Mouse (Mus musculus) forebrain, embryonic 12.5 days (tissue): ENCODE data around the gene Htra2. TPM values are rescaled to one million over a fixed set of nuclear protein-coding genes. Genes with fewer than 3 reads are reported as not detected.
A peak's percentile ranks its signal among the peaks of the same experiment; 100 is the strongest.

Experiments used
- ATAC-seq: fragments of 200-750 bp; cut with Nextera tagmentation; 2 replicates; pipeline ENCODE4 v1.8.0; 2017; ENCODE audit warnings: moderate TSS enrichment; ENCODE audit not compliant: low FRiP score
- H3K27ac ChIP-seq: fragments of 300-500 bp; sonication (generic); 2 replicates; pipeline ENCODE4 v1.5.1; 2016; ENCODE audit warnings: mild to moderate bottlenecking
- H3K27me3 ChIP-seq: fragments of 300-500 bp; sonication (generic); 2 replicates; pipeline ENCODE4 v1.6.1; 2016; ENCODE audit warnings: mild to moderate bottlenecking
- H3K36me3 ChIP-seq: fragments of 300-500 bp; sonication (generic); replicated peaks from 2 replicates; pipeline ENCODE4 v1.6.1; 2016; ENCODE audit warnings: mild to moderate bottlenecking
- H3K4me1 ChIP-seq: fragments of 300-500 bp; sonication (generic); 2 replicates; pipeline ENCODE4 v1.6.1; 2016
- H3K4me2 ChIP-seq: fragments of 300-500 bp; sonication (generic); 2 replicates; pipeline ENCODE4 v1.6.1; 2016; ENCODE audit warnings: mild to moderate bottlenecking, moderate library complexity
- H3K4me3 ChIP-seq: fragments of 300-500 bp; sonication (generic); replicated peaks from 2 replicates; pipeline ENCODE4 v1.5.1; 2016; ENCODE audit warnings: mild to moderate bottlenecking
- H3K9ac ChIP-seq: fragments of 300-500 bp; sonication (generic); 2 replicates; pipeline ENCODE4 v1.6.1; 2016; ENCODE audit warnings: mild to moderate bottlenecking
- H3K9me3 ChIP-seq: fragments of 300-500 bp; sonication (generic); 2 replicates; pipeline ENCODE4 v1.6.1; 2016
- WGBS: fragments of 180-500 bp; shearing (Covaris S2); methylation state at CpG from one replicate; pipeline ENCODE4 v1.1.7; 2016; 5-methylcytosine and 5-hydroxymethylcytosine counted together
- polyA plus RNA-seq: library from polyadenylated mRNA; unstranded; fragments of >200 nt; fragmentation: Nextera tagmentation; extraction: Ambion mirVana; gene quantifications from 2 replicates; pipeline ENCODE4 v1.2.1, GENCODE M21; 2016

Htra2 gene
- polyA plus RNA-seq, 1 experiment from 2014 or later = 65.9 TPM

GRCm38 (mm10) chr6:83068706-83069487 lies 13.8 kb upstream of the Htra2 start:
- H3K27ac ChIP-seq = no peak overlapping the region
- H3K9ac ChIP-seq = no peak overlapping the region
- H3K36me3 ChIP-seq = no peaks in the 10 kb centered on the region
- H3K4me3 ChIP-seq = peak overlapping the region; percentile 31
- H3K9me3 ChIP-seq = no peaks in the 10 kb centered on the region
- no peak for ATAC-seq
- peak overlapping the region; percentile 31 for H3K4me2 ChIP-seq
- under 1% methylated on average over 77 of the region's 81 CpGs for WGBS
- H3K27me3 ChIP-seq = peaks cover 100% of the 10 kb centered on the region
- H3K4me1 ChIP-seq = peaks cover 26% of the 10 kb centered on the region

GRCm38 (mm10) chr6:83068221-83068620 lies 13.1 kb upstream of the Htra2 start:
- H3K4me3 ChIP-seq = 0 out of 2 replicates have a peak overlapping the region, but pooled peaks have one; percentile 19
- no peak overlapping the region for H3K27ac ChIP-seq
- H3K27me3 ChIP-seq = peaks cover 100% of the 10 kb centered on the region
- H3K36me3 ChIP-seq = no peaks in the 10 kb centered on the region
- no peak overlapping the region for H3K4me2 ChIP-seq
- H3K4me1 ChIP-seq = peaks cover 26% of the 10 kb centered on the region
- H3K9me3 ChIP-seq = no peaks in the 10 kb centered on the region
- no peak overlapping the region for H3K9ac ChIP-seq
- 2% methylated on average over 8 of the region's 8 CpGs for WGBS
- no peak for ATAC-seq

GRCm38 (mm10) chr6:83066441-83066840 lies 11.4 kb upstream of the Htra2 start:
- no peak overlapping the region for H3K4me3 ChIP-seq
- WGBS = 19% methylated on average over 6 of the region's 6 CpGs
- ATAC-seq = no peak

GRCm38 (mm10) chr6:83065995-83066394 lies 10.9 kb upstream of the Htra2 start:
- H3K27ac ChIP-seq = no peak overlapping the region
- H3K9me3 ChIP-seq = no peaks in the 10 kb centered on the region
- no peak overlapping the region for H3K4me2 ChIP-seq
- H3K36me3 ChIP-seq = no peaks in the 10 kb centered on the region
- H3K27me3 ChIP-seq = peaks cover 100% of the 10 kb centered on the region
- no peak for ATAC-seq
- WGBS = 34% methylated on average over 8 of the region's 8 CpGs
- peaks cover 20% of the 10 kb centered on the region for H3K4me1 ChIP-seq
- H3K9ac ChIP-seq = no peak overlapping the region
- no peak overlapping the region for H3K4me3 ChIP-seq

More at GRCm38 (mm10) chr6:83066441-83066840, 11.4 kb upstream of the Htra2 start:
- Histone ChIP-seq H3K36me3 (no peaks in the 10 kb centered on the region), H3K4me1 (peaks cover 24% of the 10 kb centered on the region), H3K9me3 (no peaks in the 10 kb centered on the region), H3K4me2 (no peak overlapping the region), H3K27me3 (peaks cover 100% of the 10 kb centered on the region), H3K9ac (no peak overlapping the region), H3K27ac (no peak overlapping the region)

- Histone ChIP-seq H3K4me3 (no peak overlapping the region), H3K9me3 (no peaks in the 10 kb centered on the region), H3K27me3 (peaks cover 38% of the 10 kb centered on the region), H3K4me2 (no peak overlapping the region), H3K27ac (no peak overlapping the region), H3K4me1 (peaks cover 14% of the 10 kb centered on the region), H3K9ac (no peak overlapping the region), H3K36me3 (peaks cover 20% of the 10 kb centered on the region)
- ATAC-seq = no peak
- 80% methylated on average over 2 of the region's 2 CpGs for WGBS
Measured at GRCm38 (mm10) chr6:83058725-83059124, 3.7 kb upstream of the Htra2 start.

GRCm38 (mm10) chr6:83057790-83058189 lies 2.7 kb upstream of the Htra2 start, which contains the start of gene Dqx1:
Dqx1 (plus strand) TSS chr6:83057844.
- 52% methylated on average over 3 of the region's 3 CpGs for WGBS
- peaks cover 20% of the 10 kb centered on the region for H3K36me3 ChIP-seq
- no peak within 1 kb of the TSS for H3K4me3 ChIP-seq
- no peak within 1 kb of the TSS for H3K4me2 ChIP-seq
- peaks cover 29% of the 10 kb centered on the region for H3K27me3 ChIP-seq
- no peak within 1 kb of the TSS for H3K27ac ChIP-seq
- no peaks in the 10 kb centered on the region for H3K9me3 ChIP-seq
- H3K4me1 ChIP-seq = peaks cover 22% of the 10 kb centered on the region
- ATAC-seq = no peak
- no peak within 1 kb of the TSS for H3K9ac ChIP-seq

- H3K9ac ChIP-seq = peak within 1 kb of the TSS; percentile 93
- H3K9me3 ChIP-seq = no peaks in the 10 kb centered on the region
- H3K27me3 ChIP-seq = no peaks in the 10 kb centered on the region
- peak within 1 kb of the TSS; percentile 83 for H3K27ac ChIP-seq
- H3K4me2 ChIP-seq = peak within 1 kb of the TSS; percentile 91
- H3K36me3 ChIP-seq = peaks cover 35% of the 10 kb centered on the region
- H3K4me1 ChIP-seq = peaks cover 27% of the 10 kb centered on the region
- under 1% methylated on average over 60 of the region's 64 CpGs for WGBS
- peak; percentile 96 for ATAC-seq
- H3K4me3 ChIP-seq = peak within 1 kb of the TSS; percentile 97
Measured at GRCm38 (mm10) chr6:83054074-83054851, 810 bp downstream of the Htra2 start, which contains the start of gene Aup1. Aup1 (plus strand) TSS chr6:83054521.

- H3K27me3 ChIP-seq = no peaks in the 10 kb centered on the region
- ATAC-seq = peak; percentile 1; the same call in 1 of the 2 replicates
- H3K4me3 ChIP-seq = peak overlapping the region; percentile 97
- H3K27ac ChIP-seq = peak overlapping the region; percentile 83; the same call in 1 of the 2 replicates
- peaks cover 35% of the 10 kb centered on the region for H3K36me3 ChIP-seq
- peak overlapping the region; percentile 91 for H3K4me2 ChIP-seq
- no peaks in the 10 kb centered on the region for H3K9me3 ChIP-seq
- peak overlapping the region; percentile 93 for H3K9ac ChIP-seq
- WGBS = 3% methylated on average over 26 of the region's 26 CpGs
- peaks cover 27% of the 10 kb centered on the region for H3K4me1 ChIP-seq
Measured at GRCm38 (mm10) chr6:83053136-83053960, 1.7 kb downstream of the Htra2 start.

GRCm38 (mm10) chr6:83049367-83049766 lies 5.7 kb downstream of the Htra2 start:
- H3K9ac ChIP-seq = no peak overlapping the region
- no peak overlapping the region for H3K4me2 ChIP-seq
- 80% methylated on average over 10 of the region's 10 CpGs for WGBS
- H3K9me3 ChIP-seq = no peaks in the 10 kb centered on the region
- no peaks in the 10 kb centered on the region for H3K27me3 ChIP-seq
- H3K4me3 ChIP-seq = no peak overlapping the region
- H3K27ac ChIP-seq = no peak overlapping the region
- peaks cover 13% of the 10 kb centered on the region for H3K4me1 ChIP-seq
- peaks cover 15% of the 10 kb centered on the region for H3K36me3 ChIP-seq
- ATAC-seq = no peak

GRCm38 (mm10) chr6:83044742-83045141 lies 10.3 kb downstream of the Htra2 start:
- Histone ChIP-seq H3K9ac (no peak overlapping the region), H3K4me2 (no peak overlapping the region), H3K4me3 (no peak overlapping the region), H3K9me3 (no peaks in the 10 kb centered on the region), H3K27me3 (no peaks in the 10 kb centered on the region), H3K27ac (no peak overlapping the region), H3K36me3 (no peaks in the 10 kb centered on the region), H3K4me1 (no peaks in the 10 kb centered on the region)
- 76% methylated on average over 9 of the region's 9 CpGs for WGBS
- no peak for ATAC-seq

- no peak for ATAC-seq
- no peaks in the 10 kb centered on the region for H3K9me3 ChIP-seq
- H3K4me2 ChIP-seq = no peak overlapping the region
- no peak overlapping the region for H3K27ac ChIP-seq
- WGBS = 88% methylated on average over 5 of the region's 5 CpGs
- H3K4me1 ChIP-seq = no peaks in the 10 kb centered on the region
- no peak overlapping the region for H3K9ac ChIP-seq
- no peaks in the 10 kb centered on the region for H3K27me3 ChIP-seq
- no peak overlapping the region for H3K4me3 ChIP-seq
- no peaks in the 10 kb centered on the region for H3K36me3 ChIP-seq
Measured at GRCm38 (mm10) chr6:83043993-83044392, 11.1 kb downstream of the Htra2 start.

- Histone ChIP-seq H3K4me3 (no peak overlapping the region), H3K9me3 (no peaks in the 10 kb centered on the region), H3K27me3 (no peaks in the 10 kb centered on the region), H3K4me2 (no peak overlapping the region), H3K4me1 (peaks cover 4% of the 10 kb centered on the region), H3K27ac (no peak overlapping the region), H3K9ac (no peak overlapping the region), H3K36me3 (no peaks in the 10 kb centered on the region)
- ATAC-seq = no peak
- WGBS = 61% methylated on average over 6 of the region's 6 CpGs
Measured at GRCm38 (mm10) chr6:83043561-83043960, 11.5 kb downstream of the Htra2 start.
